Mouse (Mus musculus) spleen, postnatal 4 days (tissue): Measurements from ENCODE around the gene Jakmip3.
A peak's percentile ranks its signal among the peaks of the same experiment; 100 is the strongest.

Experiments used
- DNase-seq, 2 experiments: peaks; one replicate each; pipeline ENCODE4 v3.0.0; 2022; ENCODE audit warnings: low spot score in 2 of 2

Jakmip3 gene

DNA sequence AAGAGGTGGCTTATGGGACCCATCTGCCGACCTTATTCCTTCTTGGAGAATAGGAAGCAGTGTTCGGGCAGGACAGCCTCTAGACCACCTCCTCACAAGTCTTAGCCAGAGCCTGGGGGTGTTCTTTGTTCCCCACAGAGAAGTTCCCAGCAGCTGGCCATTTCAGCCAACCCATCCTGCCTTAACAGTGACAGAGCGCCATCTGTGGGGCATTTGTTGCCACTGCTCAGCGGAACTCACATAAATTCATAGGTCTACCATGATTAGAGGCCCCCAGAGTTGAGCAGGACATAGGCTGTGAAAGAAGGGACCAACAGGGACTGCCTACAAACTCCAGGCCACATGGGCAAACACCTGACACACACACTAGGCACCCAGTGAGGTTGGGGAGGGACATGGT is 122.9 kb downstream of the Jakmip3 start:
- no peak for DNase-seq

DNA sequence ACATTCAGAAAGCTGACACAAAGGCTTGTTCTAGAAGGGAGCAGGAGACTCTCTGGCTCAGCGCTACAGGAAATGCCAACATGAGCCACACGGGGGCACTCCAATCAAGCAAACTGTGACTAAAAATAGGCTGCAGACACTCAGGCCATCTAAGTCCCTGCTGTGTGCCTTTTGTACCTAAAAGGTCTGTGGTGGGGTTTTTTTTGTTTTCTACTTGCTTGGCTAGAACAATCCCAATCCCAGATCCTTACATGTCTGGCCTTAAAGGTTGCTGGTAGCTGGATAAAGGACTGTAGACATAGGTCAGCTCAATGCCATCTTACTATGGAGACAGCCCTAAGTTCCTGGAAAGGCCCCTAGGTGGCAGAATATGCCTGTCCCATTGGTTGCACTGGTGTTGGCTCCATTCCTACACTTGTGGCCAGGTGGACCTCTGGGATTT is 127.7 kb downstream of the Jakmip3 start:
- DNase-seq = peak in 1 of 2 experiments; percentile 70

DNA sequence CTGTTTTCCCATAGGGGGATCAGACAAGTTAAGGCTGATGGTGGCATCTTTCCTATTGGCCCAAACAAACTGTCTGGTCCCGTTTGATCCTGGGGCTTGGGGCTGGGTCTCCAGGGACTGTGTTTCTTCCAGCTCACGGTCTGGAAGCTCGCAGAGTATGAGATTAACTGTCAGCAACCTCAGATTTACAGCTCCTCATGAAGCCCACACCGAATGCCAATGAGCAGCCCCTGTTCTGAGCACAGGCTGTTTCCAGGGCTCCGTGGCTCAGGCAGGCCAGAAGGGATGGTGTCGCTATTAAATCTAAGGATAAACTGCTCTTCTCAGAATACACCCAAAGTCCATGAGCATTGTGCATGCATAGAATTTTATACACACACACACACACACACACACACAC is 133.7 kb downstream of the Jakmip3 start:
- no peak for DNase-seq

DNA sequence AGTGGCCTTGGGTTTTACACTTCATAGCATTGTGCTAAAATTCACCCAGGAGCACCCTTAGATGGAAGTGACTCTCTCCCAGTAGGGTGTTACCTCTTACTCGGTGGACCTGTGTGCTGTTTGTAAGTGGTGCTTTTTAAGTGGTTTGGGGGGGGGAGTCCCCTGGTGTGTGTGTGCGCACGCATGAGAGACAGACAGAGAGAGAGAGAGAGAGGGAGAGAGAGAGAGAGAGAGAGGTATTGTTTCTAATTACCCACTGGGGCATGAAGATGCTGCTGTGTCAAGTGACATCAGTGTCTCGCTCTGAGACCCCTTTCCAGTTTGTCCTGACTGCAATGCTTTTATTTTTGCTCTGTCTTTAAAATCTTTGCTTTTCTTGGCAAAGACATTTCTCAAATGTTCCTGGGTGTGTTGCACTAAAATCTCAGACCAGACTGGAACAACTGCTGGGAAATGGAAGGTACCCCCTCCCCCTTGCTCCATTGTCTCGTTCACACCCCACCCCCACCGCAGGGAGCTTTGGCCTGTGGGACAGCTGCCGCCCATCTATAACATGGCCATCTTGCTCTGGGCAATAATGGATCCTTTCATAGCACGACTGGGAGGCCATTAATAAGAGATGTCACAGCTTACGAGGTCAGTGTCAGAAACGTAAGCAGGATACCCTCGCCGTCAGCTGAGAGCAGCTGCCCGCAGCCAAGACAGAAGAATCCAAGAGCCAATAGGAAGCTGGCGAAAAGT is 134.7 kb downstream of the Jakmip3 start:
- no peak for DNase-seq

DNA sequence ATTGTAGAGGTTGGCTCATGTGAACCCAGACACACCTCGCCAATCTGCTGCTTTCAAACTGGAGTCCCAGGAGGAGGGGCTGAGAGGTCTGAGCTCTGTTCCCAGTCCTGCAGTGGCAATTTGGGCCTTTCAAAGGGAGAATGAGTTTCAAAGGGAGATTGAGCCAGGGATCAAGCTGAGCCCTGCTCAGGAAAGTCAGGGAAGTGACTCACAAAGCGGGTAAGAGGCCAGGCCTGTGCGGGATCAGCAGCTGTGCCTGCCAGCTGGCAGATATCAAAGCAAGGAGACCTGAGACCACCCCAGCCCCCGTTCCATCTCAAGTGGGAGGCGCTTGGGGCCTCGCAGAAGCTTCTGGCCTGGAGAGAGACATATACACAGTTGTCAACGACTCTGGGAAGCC is 136.8 kb downstream of the Jakmip3 start:
- DNase-seq = no peak

DNA sequence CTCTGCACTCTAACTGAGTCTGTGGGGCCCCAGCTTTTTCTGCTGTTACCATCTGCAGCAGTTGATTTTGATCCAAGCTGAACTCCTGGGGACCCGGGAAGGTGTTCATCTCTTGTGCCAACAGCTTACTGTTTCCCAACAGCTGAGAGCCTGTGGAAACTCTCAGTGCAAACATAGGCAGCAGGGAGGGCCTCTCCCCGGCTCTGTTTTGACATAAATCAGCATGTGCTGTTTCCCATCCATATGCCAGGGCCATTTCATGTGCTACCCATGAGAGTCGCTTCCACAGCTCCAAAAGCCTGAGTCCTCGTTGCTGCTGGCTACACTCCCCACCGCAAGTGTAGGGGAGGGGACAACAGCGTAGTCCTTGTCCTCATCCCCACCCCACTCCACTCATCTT is 137.7 kb downstream of the Jakmip3 start:
- DNase-seq = no peak

DNA sequence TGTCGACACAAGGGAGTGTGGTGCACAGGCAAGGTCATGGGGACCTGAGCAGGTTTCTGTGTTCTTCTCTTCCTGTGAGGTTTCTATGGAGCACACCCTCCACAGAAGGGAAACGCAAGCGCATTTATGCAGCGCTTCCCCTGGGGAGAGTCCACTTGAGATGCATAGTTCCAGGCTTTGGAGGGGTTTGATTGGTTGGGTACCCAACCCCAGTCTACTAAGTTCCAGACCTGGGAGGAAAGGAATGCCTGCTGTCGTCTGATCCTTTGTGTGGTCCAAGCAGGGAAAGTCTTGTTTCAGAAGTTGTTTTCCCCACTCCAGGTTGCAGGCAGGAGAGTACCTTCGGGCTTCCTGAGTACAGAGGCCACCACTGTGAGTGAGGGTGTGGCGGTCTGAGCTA is 138.6 kb downstream of the Jakmip3 start:
- DNase-seq = no peak

DNA sequence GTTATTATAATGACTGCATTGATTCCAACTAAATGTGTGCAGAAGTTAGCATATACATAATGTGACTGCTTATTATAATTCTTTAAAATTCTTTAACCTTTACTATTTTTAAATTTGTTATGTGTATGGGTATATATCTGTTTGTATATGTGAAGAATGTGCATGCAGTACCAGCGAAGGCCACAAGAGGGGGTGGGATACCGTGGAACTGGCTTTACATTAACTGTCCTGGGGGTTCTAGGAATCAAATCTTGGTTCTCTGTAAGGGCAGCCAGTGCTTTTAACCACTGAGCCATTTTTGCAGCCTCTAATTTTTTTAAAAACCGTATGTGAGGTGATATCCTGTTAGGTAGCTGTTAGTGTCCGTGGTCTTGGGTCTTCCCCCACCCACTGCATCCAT is 140.2 kb downstream of the Jakmip3 start:
- DNase-seq = no peak

DNA sequence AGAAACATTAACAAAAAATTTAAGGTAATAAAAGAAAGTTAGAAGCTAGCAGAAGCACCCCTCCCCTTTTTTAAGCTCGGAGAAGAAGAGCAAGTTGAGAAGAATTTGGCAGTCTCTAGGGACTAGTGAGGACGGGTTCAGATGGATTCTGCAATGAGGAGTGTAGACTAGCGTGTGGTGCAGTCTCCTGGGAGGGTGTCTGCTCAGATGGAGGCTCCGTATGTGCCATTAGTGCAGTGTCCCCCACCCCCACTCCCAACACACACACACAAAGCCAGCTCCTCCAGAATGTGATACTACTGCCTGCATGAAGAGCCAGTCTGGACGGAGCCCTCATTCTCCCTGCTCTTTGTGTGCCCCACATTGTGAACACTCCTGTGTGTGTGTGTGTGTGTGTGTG is 140.6 kb downstream of the Jakmip3 start:
- no peak for DNase-seq

DNA sequence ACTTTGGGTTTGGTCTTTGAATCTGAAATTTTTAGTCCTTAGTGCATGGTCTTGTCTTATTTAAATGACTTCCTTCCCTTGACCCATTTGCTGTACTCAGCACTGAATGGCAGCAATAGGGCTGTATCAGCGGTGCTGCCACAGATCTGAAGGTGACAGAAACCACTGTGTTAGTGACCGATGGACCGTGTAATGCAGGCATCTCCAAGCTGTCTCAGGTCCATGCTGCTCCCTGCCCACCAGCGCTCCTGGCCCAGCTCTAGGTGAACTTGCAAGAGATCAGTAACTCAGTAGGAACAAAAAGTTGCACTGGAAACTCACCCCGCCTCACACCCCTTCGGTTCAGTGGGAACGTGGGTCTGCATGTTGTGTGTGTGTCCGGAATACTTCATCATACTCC is 141.8 kb downstream of the Jakmip3 start:
- no peak for DNase-seq

DNA sequence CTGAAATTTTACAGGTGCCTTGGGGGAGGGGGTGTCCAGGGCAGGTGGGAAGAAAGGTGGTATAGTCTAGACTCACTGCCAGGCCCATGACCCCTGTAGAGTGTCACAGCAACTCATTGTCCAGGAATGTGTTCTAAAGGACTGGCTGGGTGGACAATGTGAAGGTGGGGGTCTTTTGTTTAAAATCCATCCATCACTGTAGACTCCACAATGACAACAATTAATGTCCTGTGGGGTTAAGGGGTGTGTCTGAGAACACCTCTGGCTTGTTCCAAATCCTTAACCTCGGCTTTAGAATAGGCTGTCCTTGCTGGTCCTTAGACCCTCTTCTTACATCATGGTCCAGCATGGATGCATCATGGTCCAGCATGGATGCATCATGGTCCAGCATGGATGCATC is 143.8 kb downstream of the Jakmip3 start:
- DNase-seq = no peak

DNA sequence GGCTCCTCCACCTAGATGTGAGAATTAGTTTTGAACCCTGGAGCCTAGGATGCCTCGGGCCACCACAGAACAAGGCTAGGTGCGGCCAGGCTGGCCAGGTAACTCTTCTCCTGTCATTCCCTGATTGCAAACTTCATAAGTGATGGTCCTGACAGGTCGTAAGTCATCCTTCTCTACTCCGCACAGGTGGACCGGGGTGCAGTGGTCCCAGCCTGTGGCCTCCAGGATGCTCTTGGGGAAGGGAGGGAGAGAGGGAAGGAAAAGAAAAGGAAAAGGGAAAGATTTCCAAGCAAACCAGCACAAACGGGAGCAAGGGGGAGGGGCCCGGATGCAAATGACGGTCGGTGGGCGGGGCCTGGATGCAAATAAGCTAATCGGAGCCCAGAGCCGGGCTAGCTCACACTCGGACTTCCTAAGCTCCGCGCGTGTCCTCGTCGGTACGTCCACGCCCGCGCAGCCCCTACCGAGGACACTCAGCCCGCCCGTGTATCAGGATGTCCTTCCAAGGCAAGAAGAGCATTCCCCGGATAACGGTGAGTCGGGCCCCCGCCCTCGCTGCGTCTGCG is 145.2 kb downstream of the Jakmip3 start, which contains the start of gene Dpysl4:
Dpysl4 (plus strand) TSS at position 373 of the 566 bp plus-strand sequence.
- no peak for DNase-seq

DNA sequence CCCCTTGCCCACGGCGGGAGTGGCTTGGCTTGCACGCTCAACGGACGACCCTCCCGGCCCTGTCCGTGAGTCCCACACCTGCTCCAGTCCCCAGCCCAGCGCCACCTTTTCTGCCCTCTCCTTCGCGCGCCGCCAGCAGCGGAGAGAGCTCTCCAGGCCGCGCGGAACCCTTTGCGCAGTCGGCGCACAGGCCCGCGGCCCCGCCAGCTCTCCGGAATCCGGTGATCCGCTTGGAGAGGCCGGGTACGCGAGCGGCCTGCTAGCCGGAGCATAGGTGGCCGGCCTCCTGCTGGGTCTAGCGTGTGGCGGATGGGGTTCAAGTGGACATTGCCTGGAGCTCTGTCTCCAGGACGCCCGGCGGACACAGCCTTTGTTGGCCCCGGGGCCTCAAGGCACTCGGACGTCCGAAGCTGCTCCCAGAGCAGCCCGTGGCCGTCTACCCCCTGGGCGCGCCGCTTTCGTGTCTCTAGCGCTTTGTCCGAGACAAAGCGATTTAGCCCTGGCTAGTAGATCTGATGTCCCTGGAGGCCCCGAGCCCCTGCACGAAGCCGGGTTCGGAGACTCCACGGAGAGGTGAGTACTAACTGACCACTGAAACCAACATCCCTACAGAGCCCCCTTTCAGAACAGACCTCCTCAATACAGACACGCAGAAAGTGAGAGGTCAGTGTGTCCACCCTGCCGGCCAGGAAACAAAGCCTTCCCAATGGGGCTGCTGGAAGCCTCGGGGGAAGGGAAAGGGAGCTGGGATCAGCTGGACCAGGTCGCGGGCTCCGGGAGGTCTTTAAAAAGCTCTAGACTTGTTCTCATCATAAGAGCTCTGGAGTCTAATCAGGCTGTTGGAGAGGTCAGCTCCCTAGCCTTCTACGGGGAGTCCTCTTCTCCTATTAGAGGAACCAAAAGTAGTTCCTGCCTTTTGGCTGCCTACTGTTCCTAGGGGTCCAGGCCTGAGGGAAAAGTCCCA is 145.9 kb downstream of the Jakmip3 start:
- no peak for DNase-seq

DNA sequence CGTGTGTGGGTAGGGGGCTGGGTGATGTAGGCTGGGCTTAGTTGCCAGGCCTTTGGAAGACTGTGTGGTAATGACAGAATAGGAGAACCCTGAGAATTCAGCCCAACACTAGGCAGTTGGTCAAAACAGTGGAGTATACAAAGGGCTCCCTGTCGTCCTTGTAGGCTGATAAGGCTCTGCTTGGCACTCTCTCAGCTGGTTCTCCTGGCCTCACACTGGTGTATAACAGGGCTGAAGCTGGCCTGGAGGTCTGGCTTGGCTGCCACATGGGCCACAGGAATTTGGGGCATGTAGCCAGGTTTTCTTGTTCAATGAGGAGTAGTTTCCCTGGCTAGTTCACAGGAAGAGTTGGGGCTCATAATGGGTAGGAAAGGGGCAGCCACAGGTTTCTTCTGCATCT is 147.3 kb downstream of the Jakmip3 start:
- DNase-seq = no peak

DNA sequence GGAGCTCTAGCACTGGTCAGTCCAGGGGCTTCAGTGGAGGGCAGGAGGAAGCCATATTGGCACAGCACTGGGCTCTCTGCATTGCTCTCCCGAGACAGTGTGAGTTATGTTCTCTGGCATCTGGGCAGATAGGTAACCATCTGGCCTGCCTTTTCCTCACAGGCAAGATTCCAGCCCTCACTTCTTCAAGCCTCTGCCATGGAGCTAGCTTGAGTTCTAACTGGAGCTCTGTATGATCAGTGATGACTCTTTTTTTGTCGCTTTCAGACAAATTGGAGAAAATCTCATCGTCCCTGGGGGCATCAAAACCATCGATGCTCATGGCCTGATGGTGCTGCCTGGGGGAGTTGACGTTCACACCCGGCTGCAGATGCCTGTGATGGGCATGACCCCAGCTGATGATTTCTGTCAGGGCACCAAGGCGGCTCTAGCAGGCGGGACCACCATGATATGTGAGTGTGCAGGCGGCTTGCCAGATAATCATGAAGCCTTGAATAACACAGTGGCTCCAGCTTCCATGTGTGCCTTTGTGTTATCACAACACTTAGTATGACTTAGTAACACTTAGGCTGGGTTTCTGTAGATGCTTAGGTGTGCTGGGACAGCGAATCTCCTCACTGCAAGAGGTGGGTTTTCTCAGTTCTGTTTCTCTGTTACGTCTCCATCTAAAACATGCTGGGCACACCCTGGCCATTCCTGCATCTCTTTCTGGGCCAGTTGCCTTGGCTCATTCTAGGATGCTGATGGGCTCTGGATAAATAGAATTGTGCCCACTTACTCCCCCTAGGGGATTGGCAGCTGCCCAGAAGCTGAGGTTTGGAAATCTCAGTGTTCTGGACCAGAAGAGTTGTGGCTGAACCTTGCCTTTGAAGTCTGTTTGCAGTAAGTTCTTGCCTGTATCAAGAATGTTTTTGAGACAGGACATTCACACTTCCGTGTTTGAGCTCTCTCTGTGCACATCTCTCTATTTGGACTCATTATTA is 149.7 kb downstream of the Jakmip3 start:
- DNase-seq = no peak

DNA sequence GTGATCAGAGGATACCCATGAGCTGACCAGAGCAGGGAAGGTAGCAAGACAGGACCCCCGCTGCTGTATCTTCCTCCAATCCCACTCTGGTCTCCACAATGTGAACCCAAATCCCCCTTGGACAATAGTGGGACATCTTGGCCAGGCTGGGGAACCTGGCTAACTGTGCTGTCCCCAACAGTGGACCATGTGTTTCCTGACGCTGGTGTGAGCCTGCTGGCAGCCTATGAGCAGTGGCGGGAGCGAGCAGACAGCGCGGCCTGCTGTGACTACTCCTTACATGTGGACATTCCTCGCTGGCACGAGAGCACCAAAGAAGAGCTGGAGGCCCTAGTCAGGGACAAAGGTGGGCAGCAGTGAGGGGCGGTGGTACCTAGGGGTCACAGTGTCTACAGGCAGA is 151.2 kb downstream of the Jakmip3 start:
- no peak for DNase-seq

DNA sequence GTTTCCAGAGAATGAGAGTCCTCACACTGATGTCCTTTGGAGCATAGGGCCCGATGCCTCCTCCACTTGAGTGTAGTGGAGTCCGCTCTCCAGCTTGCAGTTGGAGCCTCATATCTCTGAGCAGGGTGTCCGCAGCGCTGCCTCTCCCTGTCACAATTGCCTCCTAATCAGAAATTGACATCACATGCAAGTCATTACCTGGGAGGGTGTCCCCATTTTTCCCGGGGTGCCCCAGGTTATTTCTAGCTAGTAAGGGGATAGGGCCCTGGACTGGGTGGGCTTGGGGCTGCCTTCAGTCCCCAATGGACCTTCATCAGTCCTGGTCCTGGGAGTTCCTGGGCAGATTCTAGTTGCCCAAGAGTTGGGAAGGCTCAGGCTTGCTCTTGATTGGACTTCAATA is 152.1 kb downstream of the Jakmip3 start:
- no peak for DNase-seq

DNA sequence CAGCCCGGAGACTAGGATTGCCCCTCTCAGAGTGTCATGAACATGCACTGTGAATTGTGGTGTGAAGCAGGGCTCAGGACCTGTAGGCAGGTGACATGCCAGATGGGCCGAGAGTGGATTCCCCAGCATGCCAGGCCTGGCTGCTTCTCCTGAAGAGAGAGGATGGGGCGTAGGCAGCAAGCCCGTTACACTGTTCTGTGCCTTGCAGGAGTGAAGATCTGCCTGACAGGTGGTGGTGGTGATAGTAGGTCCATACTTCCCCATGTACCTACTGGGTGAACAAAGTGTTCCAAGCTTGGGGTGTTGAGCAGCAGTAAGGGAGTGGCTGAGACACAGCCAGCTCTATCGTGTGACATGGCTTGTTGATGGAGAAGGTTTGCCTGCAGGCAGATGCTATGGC is 152.6 kb downstream of the Jakmip3 start:
- no peak for DNase-seq

DNA sequence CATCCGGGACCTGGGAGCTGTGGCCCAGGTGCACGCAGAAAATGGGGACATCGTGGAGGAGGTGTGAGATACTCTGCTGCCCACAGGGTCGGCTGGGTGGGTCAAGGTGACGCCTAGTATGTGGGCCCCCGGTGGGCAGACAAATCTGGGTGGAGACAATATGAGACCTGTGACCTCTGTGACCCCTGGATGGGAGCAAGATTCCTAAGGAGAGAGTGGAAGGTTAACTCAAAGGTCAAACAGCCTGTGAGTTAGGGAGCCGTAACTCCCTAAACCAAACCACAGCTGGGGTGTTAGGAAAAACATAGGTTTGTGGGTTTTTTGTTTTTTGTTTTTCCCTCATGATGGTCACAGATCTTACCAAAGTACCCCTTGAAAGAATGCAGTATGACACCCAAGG is 153.3 kb downstream of the Jakmip3 start:
- no peak for DNase-seq

DNA sequence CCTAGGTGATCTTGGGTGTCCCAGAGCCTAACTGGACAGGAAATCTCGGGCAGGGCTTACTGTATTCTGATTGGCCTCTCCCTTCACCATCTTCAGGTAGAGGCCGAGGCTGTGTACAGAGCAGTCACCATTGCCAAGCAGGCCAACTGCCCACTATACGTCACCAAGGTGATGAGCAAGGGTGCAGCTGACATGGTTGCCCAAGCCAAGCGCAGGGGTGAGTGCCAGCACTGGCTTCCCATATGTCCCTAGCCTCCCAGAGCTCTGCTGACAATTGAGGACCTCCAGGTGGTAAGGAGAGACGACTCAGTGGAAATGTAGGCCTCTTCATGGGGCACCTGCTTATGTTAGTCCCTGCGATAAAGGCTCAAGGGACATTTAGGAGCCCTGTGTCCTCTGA is 154.2 kb downstream of the Jakmip3 start:
- no peak for DNase-seq

DNA sequence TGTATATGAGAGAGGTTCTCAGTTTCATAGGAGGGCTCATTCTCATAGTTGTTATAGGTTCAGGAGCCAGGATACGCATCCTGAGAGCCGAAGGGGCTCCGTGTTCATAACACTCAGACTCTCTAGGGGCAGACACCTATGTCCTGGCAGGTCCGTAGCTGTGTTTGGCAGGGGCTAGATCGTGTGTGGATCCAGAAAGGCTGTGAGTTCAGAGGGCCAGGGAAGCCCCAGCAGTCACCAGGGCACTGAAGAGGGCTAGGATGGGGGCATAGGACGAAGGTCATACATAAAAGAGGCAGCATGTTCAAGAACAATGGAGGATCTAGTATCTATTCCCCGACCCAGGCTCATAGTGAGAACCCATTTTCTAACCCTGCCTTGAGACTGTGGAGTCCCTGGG is 154.8 kb downstream of the Jakmip3 start:
- no peak for DNase-seq
